Mouse (Mus musculus) midbrain, postnatal 0 days (tissue): ENCODE measurements around the gene Bax. TPM values are rescaled to one million over a fixed set of nuclear protein-coding genes. Genes with fewer than 3 reads are reported as not detected.

Experiments used
- ATAC-seq: fragments of 200-750 bp; cut with Nextera tagmentation; 2 replicates; pipeline ENCODE4 v1.8.0; 2017; ENCODE audit warnings: moderate number of reproducible peaks, mild to moderate bottlenecking, moderate TSS enrichment, moderate library complexity; ENCODE audit not compliant: low FRiP score
- DNase-seq: peaks from one replicate; pipeline ENCODE4 v3.0.0-alpha.2; 2015; ENCODE audit warnings: low spot score
- H3K27ac ChIP-seq: fragments of 300-500 bp; sonication (generic); 2 replicates; pipeline ENCODE4 v1.5.1; 2014; ENCODE audit warnings: low read depth, mild to moderate bottlenecking, low read length, mixed read lengths
- H3K27me3 ChIP-seq: fragments of 300-500 bp; sonication (generic); 2 replicates; pipeline ENCODE4 v1.6.1; 2014; ENCODE audit warnings: low read length, control low read depth, mixed read lengths; ENCODE audit not compliant: insufficient read depth
- H3K36me3 ChIP-seq: fragments of 300-500 bp; sonication (generic); 2 replicates; pipeline ENCODE4 v1.6.1; 2014; ENCODE audit warnings: low read length, control low read depth, mixed read lengths; ENCODE audit not compliant: insufficient read depth
- H3K4me1 ChIP-seq: fragments of 300-500 bp; sonication (generic); 2 replicates; pipeline ENCODE4 v1.6.1; 2014; ENCODE audit warnings: mild to moderate bottlenecking, control low read depth, antibody characterized with exemption, low read length, mixed read lengths; ENCODE audit not compliant: insufficient read depth
- H3K4me2 ChIP-seq: fragments of 300-500 bp; sonication (generic); 2 replicates; pipeline ENCODE4 v1.6.1; 2014; ENCODE audit warnings: low read depth, mild to moderate bottlenecking, low read length, mixed read lengths; ENCODE audit not compliant: poor library complexity, severe bottlenecking
- H3K4me3 ChIP-seq: fragments of 300-500 bp; sonication (generic); 2 replicates; pipeline ENCODE4 v1.5.1; 2014; ENCODE audit warnings: low read depth, mild to moderate bottlenecking, low read length, moderate library complexity
- H3K9ac ChIP-seq: fragments of 300-500 bp; sonication (generic); replicated peaks from 2 replicates; pipeline ENCODE4 v1.6.1; 2014; ENCODE audit warnings: mild to moderate bottlenecking, low read length, moderate library complexity, mixed read lengths; ENCODE audit not compliant: poor library complexity, severe bottlenecking
- H3K9me3 ChIP-seq: fragments of 300-500 bp; sonication (generic); 2 replicates; pipeline ENCODE4 v1.6.1; 2016; ENCODE audit warnings: low read length, control low read depth
- CTCF ChIP-seq: IDR thresholded peaks from 2 replicates; pipeline ENCODE4 v1.5.1; 2016; ENCODE audit warnings: antibody characterized with exemption, mild to moderate bottlenecking
- WGBS: fragments of 180-500 bp; shearing (Covaris S2); extraction: QIAGEN DNeasy Blood & Tissue Kit; methylation state at CpG from one replicate; pipeline ENCODE4 v1.1.7; 2014; 5-methylcytosine and 5-hydroxymethylcytosine counted together
- polyA plus RNA-seq: library from polyadenylated mRNA; unstranded; fragments of >200 nt; fragmentation: Nextera tagmentation; extraction: Ambion mirVana; gene quantifications from 2 replicates; pipeline ENCODE4 v1.2.1, GENCODE M21; 2015
- total RNA-seq: library from RNA; depleted of rRNA; stranded (reverse); fragments of >200 nt; gene quantifications from 2 replicates; pipeline ENCODE4 v1.2.3, GENCODE M21; 2014

The Bax gene
- total and polyA plus RNA-seq, 2 experiments from 2014 or later, result 144 to 258 TPM

GRCm38 (mm10) chr7:45437046-45437445 lies 29.7 kb downstream of the Bax start:
- WGBS, result 24% methylated on average over 6 of the region's 6 CpGs
- no peaks in the 10 kb centered on the region for H3K27me3 ChIP-seq
- no peak for DNase-seq
- no peak for ATAC-seq
- no peak overlapping the region for H3K27ac ChIP-seq
- no peak for TF ChIP-seq CTCF
- no peak overlapping the region for H3K4me2 ChIP-seq
- no peak overlapping the region for H3K4me3 ChIP-seq
- H3K4me1 ChIP-seq, result peaks cover 15% of the 10 kb centered on the region; the same call in 1 of the 2 replicates
- no peaks in the 10 kb centered on the region for H3K9me3 ChIP-seq
- H3K9ac ChIP-seq, result 0 out of 2 replicates have a peak overlapping the region, but pooled peaks have one; percentile 19
- H3K36me3 ChIP-seq, result peaks cover 11% of the 10 kb centered on the region; the same call in 1 of the 2 replicates

- Histone ChIP-seq H3K9ac (0 out of 2 replicates have a peak overlapping the region, but pooled peaks have one; percentile 19), H3K4me1 (peaks cover 15% of the 10 kb centered on the region; the same call in 1 of the 2 replicates), H3K27ac (no peak overlapping the region), H3K9me3 (no peaks in the 10 kb centered on the region), H3K4me3 (no peak overlapping the region), H3K4me2 (no peak overlapping the region), H3K27me3 (no peaks in the 10 kb centered on the region), H3K36me3 (peaks cover 15% of the 10 kb centered on the region; the same call in 1 of the 2 replicates)
- 97% methylated on average over 5 of the region's 5 CpGs for WGBS
- ATAC-seq (no peak), DNase-seq (no peak)
- no peak for TF ChIP-seq CTCF
These were observed 30.3 kb downstream of the Bax start for GRCm38 (mm10) chr7:45436444-45436843.

- WGBS, result 2% methylated on average over 16 of the region's 16 CpGs
- H3K9ac ChIP-seq, result peak overlapping the region; percentile 50
- H3K36me3 ChIP-seq, result peaks cover 18% of the 10 kb centered on the region
- H3K27me3 ChIP-seq, result no peaks in the 10 kb centered on the region
- peaks cover 15% of the 10 kb centered on the region; the same call in 1 of the 2 replicates for H3K4me1 ChIP-seq
- TF ChIP-seq CTCF, result no peak
- DNase-seq, result peak; percentile 31
- H3K4me3 ChIP-seq, result peak overlapping the region; percentile 67
- H3K4me2 ChIP-seq, result peak overlapping the region; percentile 88
- no peaks in the 10 kb centered on the region for H3K9me3 ChIP-seq
- peak overlapping the region; percentile 55 for H3K27ac ChIP-seq
- ATAC-seq, result no peak
These were observed 31.7 kb downstream of the Bax start for GRCm38 (mm10) chr7:45435038-45435437.

- peak within 1 kb of the TSS; percentile 95 for H3K4me2 ChIP-seq
- H3K9me3 ChIP-seq, result no peaks in the 10 kb centered on the region
- WGBS, result under 1% methylated on average over 45 of the region's 45 CpGs
- DNase-seq, result peak; percentile 100
- H3K27ac ChIP-seq, result peak within 1 kb of the TSS; percentile 65
- H3K4me3 ChIP-seq, result peak within 1 kb of the TSS; percentile 67
- peaks cover 22% of the 10 kb centered on the region for H3K36me3 ChIP-seq
- TF ChIP-seq CTCF, result peak; percentile 98
- peak; percentile 96 for ATAC-seq
- H3K9ac ChIP-seq, result peak within 1 kb of the TSS; percentile 66
- H3K4me1 ChIP-seq, result peaks cover 15% of the 10 kb centered on the region; the same call in 1 of the 2 replicates
- no peaks in the 10 kb centered on the region for H3K27me3 ChIP-seq
These were observed 32.3 kb downstream of the Bax start, which contains the start of gene Gys1 for GRCm38 (mm10) chr7:45434203-45435015. Gys1 (plus strand) TSS chr7:45434844.

- H3K36me3 ChIP-seq, result peaks cover 28% of the 10 kb centered on the region
- no peak for DNase-seq
These were observed 32.9 kb downstream of the Bax start for GRCm38 (mm10) chr7:45433835-45434202.

GRCm38 (mm10) chr7:45426556-45426955 lies 40.1 kb downstream of the Bax start:
- H3K9ac ChIP-seq, result no peak overlapping the region
- H3K4me1 ChIP-seq, result no peaks in the 10 kb centered on the region
- no peak overlapping the region for H3K4me2 ChIP-seq
- DNase-seq, result no peak
- no peak overlapping the region for H3K27ac ChIP-seq
- H3K36me3 ChIP-seq, result peaks cover 86% of the 10 kb centered on the region
- WGBS, result 93% methylated on average over 8 of the region's 8 CpGs
- no peak for TF ChIP-seq CTCF
- no peak for ATAC-seq
- H3K9me3 ChIP-seq, result no peaks in the 10 kb centered on the region
- no peak overlapping the region for H3K4me3 ChIP-seq
- H3K27me3 ChIP-seq, result no peaks in the 10 kb centered on the region

More at GRCm38 (mm10) chr7:45433835-45434202, 32.9 kb downstream of the Bax start:
- WGBS, result under 1% methylated on average over 7 of the region's 7 CpGs
- H3K4me1 ChIP-seq, result peaks cover 15% of the 10 kb centered on the region; the same call in 1 of the 2 replicates
- H3K9me3 ChIP-seq, result no peaks in the 10 kb centered on the region
- peak overlapping the region; percentile 66 for H3K9ac ChIP-seq
- TF ChIP-seq CTCF, result no peak
- peak overlapping the region; percentile 67 for H3K4me3 ChIP-seq
- ATAC-seq, result no peak
- H3K4me2 ChIP-seq, result peak overlapping the region; percentile 95
- no peaks in the 10 kb centered on the region for H3K27me3 ChIP-seq
- peak overlapping the region; percentile 65 for H3K27ac ChIP-seq
